Mouse (Mus musculus) neural tube, embryonic 10.5 days (tissue): ENCODE results near the gene Fam129a.
A peak's percentile ranks its signal among the peaks of the same experiment; 100 is the strongest.

Experiments
- DNase-seq: peaks from one replicate; pipeline ENCODE4 v3.0.0-alpha.2; 2017; ENCODE audit warnings: low spot score; ENCODE audit errors: extremely low spot score

The Fam129a gene

GRCm38 (mm10) chr1:151661684-151662439 lies 90.9 kb downstream of the Fam129a start:
- DNase-seq: no peak

GRCm38 (mm10) chr1:151662958-151663357 lies 92.0 kb downstream of the Fam129a start:
- DNase-seq: no peak

GRCm38 (mm10) chr1:151664384-151664783 lies 93.4 kb downstream of the Fam129a start:
- no peak for DNase-seq

GRCm38 (mm10) chr1:151664837-151665431 lies 93.9 kb downstream of the Fam129a start:
- DNase-seq: no peak

GRCm38 (mm10) chr1:151667351-151668074 lies 96.5 kb downstream of the Fam129a start:
- no peak for DNase-seq

- DNase-seq: no peak
These were observed 99.1 kb downstream of the Fam129a start for GRCm38 (mm10) chr1:151670006-151670591.

- DNase-seq: no peak
These were observed 104.7 kb downstream of the Fam129a start for GRCm38 (mm10) chr1:151675684-151676083.

- DNase-seq: no peak
These were observed 106.3 kb downstream of the Fam129a start for GRCm38 (mm10) chr1:151677185-151677809.

GRCm38 (mm10) chr1:151677975-151678374 lies 107.0 kb downstream of the Fam129a start:
- no peak for DNase-seq

GRCm38 (mm10) chr1:151679153-151679552 lies 108.2 kb downstream of the Fam129a start:
- DNase-seq: no peak

- no peak for DNase-seq
These were observed 109.1 kb downstream of the Fam129a start for GRCm38 (mm10) chr1:151679883-151680613.

GRCm38 (mm10) chr1:151680971-151681370 lies 110.0 kb downstream of the Fam129a start:
- no peak for DNase-seq

GRCm38 (mm10) chr1:151682896-151683295 lies 111.9 kb downstream of the Fam129a start:
- no peak for DNase-seq

GRCm38 (mm10) chr1:151684451-151684892 lies 113.5 kb downstream of the Fam129a start:
- DNase-seq: no peak

GRCm38 (mm10) chr1:151684978-151685377 lies 114.0 kb downstream of the Fam129a start:
- no peak for DNase-seq

GRCm38 (mm10) chr1:151685666-151686309 lies 114.8 kb downstream of the Fam129a start:
- peak; percentile 36 for DNase-seq

GRCm38 (mm10) chr1:151686696-151687095 lies 115.7 kb downstream of the Fam129a start:
- DNase-seq: no peak

GRCm38 (mm10) chr1:151689032-151689431 lies 118.0 kb downstream of the Fam129a start:
- no peak for DNase-seq

GRCm38 (mm10) chr1:151689561-151689960 lies 118.6 kb downstream of the Fam129a start:
- DNase-seq: no peak

- DNase-seq: no peak
These were observed 119.1 kb downstream of the Fam129a start for GRCm38 (mm10) chr1:151690061-151690460.
